Mouse (Mus musculus) embryonic fibroblast, embryonic 13.5 days (primary cell): Measurements from ENCODE around the gene Pmpcb. TPM values are rescaled to one million over a fixed set of nuclear protein-coding genes. Genes with fewer than 3 reads are reported as not detected.

Experiments
- H3K27ac ChIP-seq: 2 replicates; pipeline ENCODE4 v1.5.1; 2012; ENCODE audit warnings: low read length, control low read depth, inconsistent platforms; ENCODE audit not compliant: insufficient read depth
- H3K4me1 ChIP-seq: 2 replicates; pipeline ENCODE4 v1.6.1; 2011; ENCODE audit warnings: low read length; ENCODE audit not compliant: control insufficient read depth, insufficient read depth
- H3K4me3 ChIP-seq: 2 replicates; pipeline ENCODE4 v1.5.1; 2011; ENCODE audit warnings: mild to moderate bottlenecking, control low read depth, low read length; ENCODE audit not compliant: insufficient read depth
- CTCF ChIP-seq: IDR thresholded peaks from 2 replicates; pipeline ENCODE4 v1.5.1; 2011; ENCODE audit warnings: mild to moderate bottlenecking, control low read depth, low read length, moderate library complexity, borderline replicate concordance; ENCODE audit not compliant: insufficient read depth
- POLR2A ChIP-seq: IDR thresholded peaks from 2 replicates; pipeline ENCODE4 v1.6.1; 2011; ENCODE audit warnings: low read depth, mild to moderate bottlenecking, control low read depth, low read length, moderate library complexity
- polyA plus RNA-seq: library from polyadenylated mRNA; stranded (reverse); fragments of >200 nt; gene quantifications from 2 replicates; pipeline ENCODE4 v1.2.4, GENCODE M21; 2011; ENCODE audit warnings: low read depth; ENCODE audit not compliant: missing spikeins, insufficient read length

Pmpcb gene
- polyA plus RNA-seq, 1 experiment = 78.7 TPM

- H3K27ac ChIP-seq = no peak overlapping the region
- no peak for TF ChIP-seq POLR2A
- H3K4me3 ChIP-seq = no peak overlapping the region
- H3K4me1 ChIP-seq = no peaks in the 10 kb centered on the region
Measured at GRCm38 (mm10) chr5:21745966-21746365, 9.0 kb downstream of the Pmpcb start.

- Histone ChIP-seq H3K27ac (no peak overlapping the region), H3K4me3 (no peak overlapping the region), H3K4me1 (no peaks in the 10 kb centered on the region)
- no peak for TF ChIP-seq CTCF
- TF ChIP-seq POLR2A = no peak
Measured at GRCm38 (mm10) chr5:21768506-21768905, 31.6 kb downstream of the Pmpcb start.

DNA sequence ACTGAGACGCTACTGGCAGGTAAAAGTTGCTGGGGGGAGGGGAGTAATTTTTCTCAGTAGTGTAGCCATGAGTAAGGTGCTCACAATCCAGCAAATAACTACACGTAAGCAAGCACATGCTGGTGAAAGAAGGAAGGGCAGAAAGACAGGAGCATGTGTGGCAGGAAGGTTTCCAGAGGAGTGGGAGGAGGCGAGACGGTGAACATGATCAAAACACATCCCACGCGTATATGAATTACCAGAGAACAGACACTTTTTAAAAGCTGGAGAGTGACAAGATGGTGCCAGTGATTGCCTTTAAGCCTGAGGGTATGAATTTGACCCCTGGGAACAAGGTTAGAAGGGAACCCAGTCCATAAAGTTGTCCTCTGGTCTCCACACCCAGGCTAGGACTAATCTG, 32.9 kb downstream of the Pmpcb start:
- no peak overlapping the region for H3K27ac ChIP-seq
- TF ChIP-seq CTCF (no peak), POLR2A (no peak)
- H3K4me1 ChIP-seq = no peaks in the 10 kb centered on the region
- H3K4me3 ChIP-seq = no peak overlapping the region

- Histone ChIP-seq H3K27ac (no peak overlapping the region), H3K4me3 (no peak overlapping the region), H3K4me1 (no peaks in the 10 kb centered on the region)
- no peak for TF ChIP-seq POLR2A
Measured at GRCm38 (mm10) chr5:21776491-21776890, 39.5 kb downstream of the Pmpcb start.

- H3K27ac ChIP-seq = no peak overlapping the region
- TF ChIP-seq CTCF = no peak
- no peak for TF ChIP-seq POLR2A
- H3K4me1 ChIP-seq = peaks cover 3% of the 10 kb centered on the region; the same call in 1 of the 2 replicates
- peak overlapping the region; percentile 79 for H3K4me3 ChIP-seq
Measured at GRCm38 (mm10) chr5:21784161-21785052, 47.5 kb downstream of the Pmpcb start.

GRCm38 (mm10) chr5:21785053-21785452, 48.1 kb downstream of the Pmpcb start, which contains the start of the genes Dnajc2 and Psmc2:
Dnajc2 (minus strand) TSS chr5:21785251.
Psmc2 (plus strand) TSS chr5:21785283.
- H3K4me1 ChIP-seq = peaks cover 3% of the 10 kb centered on the region; the same call in 1 of the 2 replicates
- H3K27ac ChIP-seq = peak within 1 kb of the TSS; percentile 76; the same call in 1 of the 2 replicates
- TF ChIP-seq POLR2A (peak; percentile 72), CTCF (no peak)
- H3K4me3 ChIP-seq = peak within 1 kb of the TSS; percentile 79

- no peak overlapping the region for H3K4me3 ChIP-seq
- no peak overlapping the region for H3K27ac ChIP-seq
- no peak for TF ChIP-seq POLR2A
- no peak for TF ChIP-seq CTCF
- peaks cover 3% of the 10 kb centered on the region; the same call in 1 of the 2 replicates for H3K4me1 ChIP-seq
Measured at GRCm38 (mm10) chr5:21785776-21786175, 48.8 kb downstream of the Pmpcb start.

- TF ChIP-seq CTCF (no peak), POLR2A (peak; percentile 76)
- peaks cover 3% of the 10 kb centered on the region; the same call in 1 of the 2 replicates for H3K4me1 ChIP-seq
- H3K4me3 ChIP-seq = peak overlapping the region; percentile 99
- peak overlapping the region; percentile 76 for H3K27ac ChIP-seq
Measured at GRCm38 (mm10) chr5:21786258-21787185, 49.6 kb downstream of the Pmpcb start.

- H3K4me1 ChIP-seq = peaks cover 3% of the 10 kb centered on the region; the same call in 1 of the 2 replicates
- peak overlapping the region; percentile 74; the same call in 1 of the 2 replicates for H3K27ac ChIP-seq
- TF ChIP-seq POLR2A (no peak), CTCF (no peak)
- H3K4me3 ChIP-seq = peak overlapping the region; percentile 99
Measured at GRCm38 (mm10) chr5:21787186-21788105, 50.5 kb downstream of the Pmpcb start.
